Mouse (Mus musculus) CH12.LX (cell line): ENCODE results near the gene Ubxn7. TPM values are rescaled to one million over a fixed set of nuclear protein-coding genes. Genes with fewer than 3 reads are reported as not detected.

Source experiments
- DNase-seq: peaks from one replicate; pipeline ENCODE4 v3.0.0-alpha.2; 2013; ENCODE audit errors: extremely low read depth
- H3K27ac ChIP-seq: 2 replicates; pipeline ENCODE4 v1.5.1; 2012; ENCODE audit warnings: low read depth, mild to moderate bottlenecking, control low read depth, moderate library complexity; ENCODE audit not compliant: insufficient read depth
- H3K27me3 ChIP-seq: replicated peaks from 2 replicates; pipeline ENCODE3; 2012; ENCODE audit warnings: inconsistent platforms
- H3K36me3 ChIP-seq, 2 experiments: replicated peaks in 1 of 2; 2 replicates each; pipeline versions ENCODE3 to v1.6.1; 2012; ENCODE audit warnings: inconsistent platforms in 1 of 2, low read length in 1 of 2, mild to moderate bottlenecking in 1 of 2, mixed read lengths in 1 of 2, moderate library complexity in 1 of 2; ENCODE audit not compliant: control insufficient read depth in 1 of 2, insufficient read depth in 1 of 2
- H3K4me1 ChIP-seq, 2 experiments: 2 replicates each; pipeline ENCODE4 v1.6.1; 2012; ENCODE audit warnings: inconsistent platforms in 1 of 2, moderate library complexity in 1 of 2; ENCODE audit not compliant: insufficient read depth in 2 of 2, control insufficient read depth in 1 of 2
- H3K4me2 ChIP-seq: 2 replicates; pipeline ENCODE4 v1.6.1; 2012; ENCODE audit warnings: low read depth, mild to moderate bottlenecking, control low read depth; ENCODE audit not compliant: poor library complexity, insufficient read depth, severe bottlenecking
- H3K4me3 ChIP-seq, 3 experiments: fragments of 150-350 bp in 1 of 3; sonication (generic) in 1 of 3; replicated peaks in 1 of 3; 2 replicates each; pipeline versions ENCODE3 to v1.5.1; 2011 to 2012; ENCODE audit warnings: low read depth in 2 of 3, low read length in 2 of 3, mild to moderate bottlenecking in 2 of 3, moderate library complexity in 2 of 3, control low read depth in 1 of 3, improper control_type of control experiment in 1 of 3, inconsistent platforms in 1 of 3, mixed read lengths in 1 of 3; ENCODE audit not compliant: poor library complexity in 1 of 3
- H3K79me2 ChIP-seq: replicated peaks from 2 replicates; pipeline ENCODE4 v1.6.1; 2012; ENCODE audit warnings: mild to moderate bottlenecking, moderate library complexity; ENCODE audit not compliant: control insufficient read depth, poor library complexity, insufficient read depth, severe bottlenecking; ENCODE audit errors: extremely low read depth
- H3K9ac ChIP-seq: 2 replicates; pipeline ENCODE4 v1.6.1; 2012; ENCODE audit warnings: low read depth, mild to moderate bottlenecking, control low read depth, moderate library complexity; ENCODE audit not compliant: insufficient read depth
- H3K9me3 ChIP-seq: replicated peaks from 2 replicates; pipeline ENCODE3; 2012; ENCODE audit warnings: low read length, inconsistent platforms, mixed read lengths
- CHD1 ChIP-seq: IDR thresholded peaks from 2 replicates; pipeline ENCODE4 v1.6.1; 2012; ENCODE audit warnings: low read depth, low read length, improper control_type of control experiment, inconsistent platforms
- CHD2 ChIP-seq: IDR thresholded peaks from 2 replicates; pipeline ENCODE4 v1.6.1; 2011; ENCODE audit warnings: low read length, improper control_type of control experiment
- CTCF ChIP-seq, 2 experiments: IDR thresholded peaks in 1 of 2; conservative IDR thresholded peaks in 1 of 2; 2 replicates each; pipeline ENCODE4 v1.5.1; 2011 to 2012; ENCODE audit warnings: low read depth in 2 of 2, low read length in 2 of 2, improper control_type of control experiment in 1 of 2, inconsistent platforms in 1 of 2, mild to moderate bottlenecking in 1 of 2, moderate library complexity in 1 of 2
- E2F4 ChIP-seq: IDR thresholded peaks from 2 replicates; pipeline ENCODE4 v1.6.1; 2011; ENCODE audit warnings: low read depth, low read length, improper control_type of control experiment; ENCODE audit not compliant: insufficient replicate concordance
- ELF1 ChIP-seq: IDR thresholded peaks from 2 replicates; pipeline ENCODE4 v1.6.1; 2014; ENCODE audit warnings: low read depth, mild to moderate bottlenecking, inconsistent platforms, low read length, improper control_type of control experiment
- EP300 ChIP-seq: IDR thresholded peaks from 2 replicates; pipeline ENCODE4 v1.6.1; 2011; ENCODE audit warnings: low read length, improper control_type of control experiment
- ETS1 ChIP-seq: conservative IDR thresholded peaks from 2 replicates; pipeline ENCODE4 v1.6.1; 2012; ENCODE audit warnings: low read depth, mild to moderate bottlenecking, inconsistent platforms, low read length, improper control_type of control experiment, moderate library complexity
- GABPA ChIP-seq: IDR thresholded peaks from 2 replicates; pipeline ENCODE4 v1.6.1; 2012; ENCODE audit warnings: low read depth, low read length, improper control_type of control experiment, inconsistent platforms; ENCODE audit not compliant: insufficient replicate concordance
- JUN ChIP-seq: IDR thresholded peaks from 2 replicates; pipeline ENCODE4 v1.6.1; 2011; ENCODE audit warnings: low read depth, mild to moderate bottlenecking, low read length, improper control_type of control experiment, moderate library complexity; ENCODE audit not compliant: insufficient read depth
- KAT2A ChIP-seq: IDR thresholded peaks from 2 replicates; pipeline ENCODE4 v1.6.1; 2012; ENCODE audit warnings: low read length, improper control_type of control experiment, inconsistent platforms; ENCODE audit not compliant: insufficient replicate concordance
- MAFK ChIP-seq: IDR thresholded peaks from 2 replicates; pipeline ENCODE4 v1.6.1; 2011; ENCODE audit warnings: low read length, improper control_type of control experiment; ENCODE audit not compliant: insufficient replicate concordance
- MAX ChIP-seq: IDR thresholded peaks from 2 replicates; pipeline ENCODE4 v1.6.1; 2011; ENCODE audit warnings: low read length, improper control_type of control experiment
- MAZ ChIP-seq: IDR thresholded peaks from 2 replicates; pipeline ENCODE4 v1.6.1; 2012; ENCODE audit warnings: low read depth, mild to moderate bottlenecking, inconsistent platforms, low read length, improper control_type of control experiment, moderate library complexity
- MEF2A ChIP-seq: IDR thresholded peaks from 2 replicates; pipeline ENCODE4 v1.6.1; 2014; ENCODE audit warnings: low read depth, mild to moderate bottlenecking, inconsistent platforms, low read length, improper control_type of control experiment, borderline replicate concordance
- MXI1 ChIP-seq: IDR thresholded peaks from 2 replicates; pipeline ENCODE4 v1.6.1; 2011; ENCODE audit warnings: mild to moderate bottlenecking, low read depth, low read length, improper control_type of control experiment
- MYC ChIP-seq: IDR thresholded peaks from 2 replicates; pipeline ENCODE4 v1.6.1; 2011; ENCODE audit warnings: low read depth, mild to moderate bottlenecking, improper control_type of control experiment, low read length
- NELFE ChIP-seq: IDR thresholded peaks from 2 replicates; pipeline ENCODE4 v1.6.1; 2011; ENCODE audit warnings: low read depth, low read length, improper control_type of control experiment
- NRF1 ChIP-seq: IDR thresholded peaks from 2 replicates; pipeline ENCODE4 v1.6.1; 2014; ENCODE audit warnings: low read depth, mild to moderate bottlenecking, inconsistent platforms, low read length, improper control_type of control experiment, moderate library complexity
- PAX5 ChIP-seq: IDR thresholded peaks from 2 replicates; pipeline ENCODE4 v1.6.1; 2012; ENCODE audit warnings: low read length, inconsistent platforms, mixed read lengths
- POLR2A ChIP-seq: IDR thresholded peaks from 2 replicates; pipeline ENCODE4 v1.6.1; 2011; ENCODE audit warnings: low read depth, mild to moderate bottlenecking, improper control_type of control experiment, low read length
- RAD21 ChIP-seq: IDR thresholded peaks from 2 replicates; pipeline ENCODE4 v1.6.1; 2011; ENCODE audit warnings: low read depth, mild to moderate bottlenecking, low read length, improper control_type of control experiment, moderate library complexity
- RCOR1 ChIP-seq: conservative IDR thresholded peaks from 2 replicates; pipeline ENCODE4 v1.6.1; 2012; ENCODE audit warnings: low read depth, mild to moderate bottlenecking, inconsistent platforms, low read length, improper control_type of control experiment
- SIN3A ChIP-seq: IDR thresholded peaks from 2 replicates; pipeline ENCODE4 v1.6.1; 2012; ENCODE audit warnings: low read length, improper control_type of control experiment, inconsistent platforms
- SMC3 ChIP-seq: IDR thresholded peaks from 2 replicates; pipeline ENCODE4 v1.6.1; 2011; ENCODE audit warnings: low read depth, low read length, improper control_type of control experiment
- TBP ChIP-seq: conservative IDR thresholded peaks from 2 replicates; pipeline ENCODE4 v1.6.1; 2011; ENCODE audit warnings: low read depth, low read length, improper control_type of control experiment
- TCF12 ChIP-seq: IDR thresholded peaks from 2 replicates; pipeline ENCODE4 v1.6.1; 2014; ENCODE audit warnings: low read depth, mild to moderate bottlenecking, inconsistent platforms, low read length, improper control_type of control experiment
- UBTF ChIP-seq: IDR thresholded peaks from 2 replicates; pipeline ENCODE4 v1.6.1; 2012; ENCODE audit warnings: low read depth, mild to moderate bottlenecking, inconsistent platforms, low read length, improper control_type of control experiment, moderate library complexity
- USF1 ChIP-seq: IDR thresholded peaks from 2 replicates; pipeline ENCODE4 v1.6.1; 2014; ENCODE audit warnings: low read depth, mild to moderate bottlenecking, inconsistent platforms, low read length, improper control_type of control experiment
- USF2 ChIP-seq: conservative IDR thresholded peaks from 2 replicates; pipeline ENCODE4 v1.6.1; 2011; ENCODE audit warnings: low read depth, low read length, improper control_type of control experiment
- ZC3H11A ChIP-seq: IDR thresholded peaks from 2 replicates; pipeline ENCODE4 v1.6.1; 2012; ENCODE audit warnings: low read depth, mild to moderate bottlenecking, inconsistent platforms, low read length, improper control_type of control experiment
- dilution Hi-C: fragments of 300-500 bp; cut with MboI; formaldehyde crosslinking; loops from 2 replicates; pipeline ENCODE4 v1.14.3; 2020; ENCODE audit warnings: low sequenced_read_pairs; ENCODE audit not compliant: extremely low pct_unique_long_range_greater_than_20kb, extremely low pct_ligation_motif_present
- in situ Hi-C: fragments of 300-500 bp; cut with MboI; formaldehyde crosslinking; loops from 3 replicates; pipeline ENCODE4 v1.14.3; 2019; ENCODE audit warnings: low sequenced_read_pairs, low pct_ligation_motif_present, low pct_unique_long_range_greater_than_20kb, mixed read lengths
- polyA plus RNA-seq: library from polyadenylated mRNA; unstranded; fragments of >175 nt; gene quantifications from 2 replicates; pipeline ENCODE4 v1.2.1, GENCODE M21; 2012; ENCODE audit warnings: low read depth; ENCODE audit not compliant: insufficient read length
- total RNA-seq, 2 experiments: library from RNA; depleted of rRNA; stranded (reverse); fragments of 300-350 nt in 1 of 2; fragments of >200 nt in 1 of 2; gene quantifications; 2 replicates each; pipeline ENCODE4 v1.2.3; 2012 to 2014

The Ubxn7 gene
- total and polyA plus RNA-seq, 3 experiments, result 25.7 to 32.8 (median 26.8) TPM

DNA sequence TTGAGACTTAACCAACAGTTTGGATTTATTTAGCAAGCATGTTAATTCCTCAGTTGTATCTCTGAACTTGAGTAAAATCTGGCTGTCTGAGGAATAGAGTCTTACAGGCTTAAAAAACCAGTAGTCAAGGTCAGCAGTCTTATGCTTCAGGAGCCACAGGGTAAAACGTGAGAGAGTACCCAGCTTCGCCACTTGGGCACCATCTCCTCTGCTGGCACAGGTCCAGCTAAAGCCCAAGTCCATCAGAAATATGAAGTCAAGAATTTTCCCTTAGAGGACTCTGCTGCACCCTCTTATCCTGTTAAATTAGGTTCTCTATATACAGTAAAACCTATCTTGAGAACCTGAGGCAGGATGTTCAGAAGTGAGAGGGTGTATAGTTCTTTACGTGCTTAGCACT lies 54.8 kb downstream of the Ubxn7 start:
- Histone ChIP-seq H3K27me3 (no peaks in the 10 kb centered on the region), H3K4me1 (no peaks in the 10 kb centered on the region), H3K79me2 (no peaks in the 10 kb centered on the region), H3K4me3 (no peak overlapping the region), H3K27ac (no peak overlapping the region), H3K9me3 (no peaks in the 10 kb centered on the region), H3K4me2 (no peak overlapping the region), H3K36me3 (peaks cover 46 to 90% of the 10 kb centered on the region in 2 experiments), H3K9ac (no peak overlapping the region)
- dilution Hi-C loops (no loop called here), in situ Hi-C loops (no loop called here)
- DNase-seq, result no peak
- TF ChIP-seq RAD21 (no peak), PAX5 (no peak), USF1 (no peak), MXI1 (no peak), CTCF (conservative IDR thresholded peaks at IDR 0.05 in 1 of 2, IDR thresholded peaks at IDR 0.05 in 1 of 2; ENCODE audit: low read depth in 2 of 2, low read length in 2 of 2) (no peak), NELFE (no peak), ETS1 (no peak), KAT2A (no peak), MYC (no peak), MAZ (no peak), CHD1 (no peak), GABPA (no peak), CHD2 (no peak), SMC3 (no peak), POLR2A (no peak), EP300 (no peak), TCF12 (no peak), MEF2A (no peak), RCOR1 (no peak), TBP (no peak)

DNA sequence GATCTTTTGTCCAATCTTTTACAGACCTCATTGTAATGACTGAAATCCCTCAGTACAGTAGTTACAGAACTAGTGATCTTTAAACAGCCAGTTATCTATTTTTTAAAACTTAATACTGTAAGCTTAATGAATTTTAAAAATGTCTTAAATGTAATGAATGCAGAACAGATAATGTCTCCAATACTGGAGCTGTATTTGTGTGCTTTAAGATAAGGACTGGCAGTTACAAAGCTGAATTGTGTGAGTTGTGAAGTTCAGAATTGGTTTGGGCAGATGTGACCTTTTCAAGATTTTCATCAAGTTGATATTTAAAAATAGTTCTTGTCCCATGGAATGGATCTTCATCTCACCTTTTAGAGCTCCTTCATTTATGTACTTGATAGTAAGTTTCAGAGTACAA lies 57.0 kb downstream of the Ubxn7 start:
- Histone ChIP-seq H3K9me3 (no peaks in the 10 kb centered on the region), H3K79me2 (no peaks in the 10 kb centered on the region), H3K4me2 (no peak overlapping the region), H3K9ac (no peak overlapping the region), H3K27ac (no peak overlapping the region), H3K4me3 (no peak overlapping the region), H3K36me3 (peaks cover 36 to 81% of the 10 kb centered on the region in 2 experiments), H3K4me1 (no peaks in the 10 kb centered on the region), H3K27me3 (no peaks in the 10 kb centered on the region)
- DNase-seq, result no peak
- TF ChIP-seq MAFK (no peak), TBP (no peak), TCF12 (no peak), SIN3A (no peak), ETS1 (no peak), MAX (no peak), MAZ (no peak), SMC3 (no peak), CTCF (conservative IDR thresholded peaks at IDR 0.05 in 1 of 2, IDR thresholded peaks at IDR 0.05 in 1 of 2; ENCODE audit: low read depth in 2 of 2, low read length in 2 of 2) (no peak), ELF1 (no peak), E2F4 (no peak), USF2 (no peak), UBTF (no peak), NRF1 (no peak), POLR2A (no peak), KAT2A (no peak), JUN (no peak), ZC3H11A (no peak)
- in situ Hi-C loops (no loop called here), dilution Hi-C loops (no loop called here)
